Mouse (Mus musculus) MEL (cell line): ENCODE results near the gene Pdcd6ip. TPM values are rescaled to one million over a fixed set of nuclear protein-coding genes. Genes with fewer than 3 reads are reported as not detected.

ENCODE experiments used
- DNase-seq: peaks from one replicate; pipeline ENCODE4 v3.0.0; 2011; ENCODE audit warnings: low read depth, low spot score
- H3K27ac ChIP-seq: 2 replicates; pipeline ENCODE4 v1.5.1; 2012; ENCODE audit warnings: low read depth, mild to moderate bottlenecking, control low read depth, low read length, moderate library complexity; ENCODE audit not compliant: control insufficient read depth
- H3K27me3 ChIP-seq, 2 experiments: fragments of 150-350 bp in 1 of 2; sonication (generic) in 1 of 2; 2 replicates each; pipeline ENCODE4 v1.6.1; 2012; ENCODE audit warnings: low read length in 2 of 2, mild to moderate bottlenecking in 2 of 2, improper control_type of control experiment in 1 of 2, moderate library complexity in 1 of 2; ENCODE audit not compliant: insufficient read depth in 2 of 2, control insufficient read depth in 1 of 2
- H3K36me3 ChIP-seq, 2 experiments: 2 replicates each; pipeline ENCODE4 v1.6.1; 2012 to 2014; ENCODE audit warnings: low read length in 2 of 2, improper control_type of control experiment in 1 of 2, inconsistent platforms in 1 of 2, mild to moderate bottlenecking in 1 of 2; ENCODE audit not compliant: insufficient read depth in 2 of 2, control insufficient read depth in 1 of 2
- H3K4me1 ChIP-seq, 2 experiments: fragments of 150-350 bp in 1 of 2; sonication (generic) in 1 of 2; 2 replicates each; pipeline ENCODE4 v1.6.1; 2012; ENCODE audit warnings: low read length in 2 of 2, improper control_type of control experiment in 1 of 2, mild to moderate bottlenecking in 1 of 2; ENCODE audit not compliant: insufficient read depth in 2 of 2, control insufficient read depth in 1 of 2
- H3K4me3 ChIP-seq, 2 experiments: fragments of 150-350 bp in 1 of 2; sonication (generic) in 1 of 2; 2 replicates each; pipeline ENCODE4 v1.5.1; 2012; ENCODE audit warnings: low read depth in 2 of 2, low read length in 2 of 2, mild to moderate bottlenecking in 2 of 2, moderate library complexity in 2 of 2, control low read depth in 1 of 2, improper control_type of control experiment in 1 of 2; ENCODE audit not compliant: control insufficient read depth in 1 of 2, insufficient read depth in 1 of 2
- H3K79me2 ChIP-seq: 2 replicates; pipeline ENCODE4 v1.6.1; 2012; ENCODE audit warnings: mild to moderate bottlenecking, low read length, moderate library complexity; ENCODE audit not compliant: control insufficient read depth, poor library complexity, insufficient read depth
- H3K9ac ChIP-seq: 2 replicates; pipeline ENCODE4 v1.6.1; 2012; ENCODE audit warnings: low read depth, mild to moderate bottlenecking, control low read depth, low read length, moderate library complexity; ENCODE audit not compliant: control insufficient read depth, poor library complexity, severe bottlenecking
- H3K9me3 ChIP-seq: fragments of 150-350 bp; sonication (generic); replicated peaks from 2 replicates; pipeline ENCODE4 v1.6.1; 2012; ENCODE audit warnings: mild to moderate bottlenecking, low read length, improper control_type of control experiment, moderate library complexity; ENCODE audit not compliant: insufficient read depth
- CHD1 ChIP-seq: IDR thresholded peaks from 2 replicates; pipeline ENCODE4 v1.6.1; 2012; ENCODE audit warnings: low read depth, mild to moderate bottlenecking, inconsistent platforms, low read length, improper control_type of control experiment
- CHD2 ChIP-seq: IDR thresholded peaks from 2 replicates; pipeline ENCODE4 v1.6.1; 2011; ENCODE audit warnings: low read length, improper control_type of control experiment
- E2F4 ChIP-seq: IDR thresholded peaks from 2 replicates; pipeline ENCODE4 v1.6.1; 2011; ENCODE audit warnings: low read depth, low read length, improper control_type of control experiment, borderline replicate concordance
- EP300 ChIP-seq, 2 experiments: IDR thresholded peaks; 2 replicates each; pipeline ENCODE4 v1.6.1; 2011; ENCODE audit warnings: improper control_type of control experiment in 2 of 2, low read length in 2 of 2, low read depth in 1 of 2, mild to moderate bottlenecking in 1 of 2
- ETS1 ChIP-seq: IDR thresholded peaks from 2 replicates; pipeline ENCODE4 v1.6.1; 2012; ENCODE audit warnings: low read depth, mild to moderate bottlenecking, inconsistent platforms, low read length, improper control_type of control experiment, moderate library complexity
- GABPA ChIP-seq: IDR thresholded peaks from 2 replicates; pipeline ENCODE4 v1.6.1; 2012; ENCODE audit warnings: low read depth, mild to moderate bottlenecking, inconsistent platforms, low read length, improper control_type of control experiment, moderate library complexity
- GATA1 ChIP-seq: IDR thresholded peaks from 2 replicates; pipeline ENCODE4 v1.6.1; 2011; ENCODE audit warnings: low read depth, low read length, improper control_type of control experiment
- JUND ChIP-seq: IDR thresholded peaks from 2 replicates; pipeline ENCODE4 v1.6.1; 2011; ENCODE audit warnings: low read depth, mild to moderate bottlenecking, improper control_type of control experiment, low read length
- MAFK ChIP-seq: IDR thresholded peaks from 2 replicates; pipeline ENCODE4 v1.6.1; 2011; ENCODE audit warnings: low read depth, mild to moderate bottlenecking, low read length, improper control_type of control experiment, borderline replicate concordance
- MXI1 ChIP-seq: IDR thresholded peaks from 2 replicates; pipeline ENCODE4 v1.6.1; 2011; ENCODE audit warnings: mild to moderate bottlenecking, low read depth, low read length, improper control_type of control experiment
- NRF1 ChIP-seq: IDR thresholded peaks from 2 replicates; pipeline ENCODE4 v1.6.1; 2014; ENCODE audit warnings: low read depth, mild to moderate bottlenecking, inconsistent platforms, low read length, improper control_type of control experiment, moderate library complexity; ENCODE audit not compliant: poor library complexity, insufficient read depth, severe bottlenecking
- POLR2A ChIP-seq, 2 experiments: IDR thresholded peaks; 2 replicates each; pipeline ENCODE4 v1.6.1; 2011 to 2012; ENCODE audit warnings: low read length in 2 of 2, mild to moderate bottlenecking in 2 of 2, control low read depth in 1 of 2, improper control_type of control experiment in 1 of 2, low read depth in 1 of 2, moderate library complexity in 1 of 2; ENCODE audit not compliant: control insufficient read depth in 1 of 2, insufficient read depth in 1 of 2, poor library complexity in 1 of 2
- POLR2AphosphoS2 ChIP-seq: IDR thresholded peaks from 2 replicates; pipeline ENCODE4 v1.6.1; 2011; ENCODE audit warnings: low read length, improper control_type of control experiment
- RAD21 ChIP-seq: IDR thresholded peaks from 2 replicates; pipeline ENCODE4 v1.6.1; 2011; ENCODE audit warnings: mild to moderate bottlenecking, low read depth, low read length, improper control_type of control experiment
- RCOR1 ChIP-seq: IDR thresholded peaks from 2 replicates; pipeline ENCODE4 v1.6.1; 2012; ENCODE audit warnings: low read depth, mild to moderate bottlenecking, inconsistent platforms, low read length, improper control_type of control experiment
- TAL1 ChIP-seq: IDR thresholded peaks from 2 replicates; pipeline ENCODE4 v1.6.1; 2012; ENCODE audit warnings: mild to moderate bottlenecking, inconsistent platforms, low read length, moderate library complexity, mixed read lengths
- TCF12 ChIP-seq: IDR thresholded peaks from 2 replicates; pipeline ENCODE4 v1.6.1; 2014; ENCODE audit warnings: low read depth, mild to moderate bottlenecking, inconsistent platforms, low read length, improper control_type of control experiment, moderate library complexity
- UBTF ChIP-seq: IDR thresholded peaks from 2 replicates; pipeline ENCODE4 v1.6.1; 2012; ENCODE audit warnings: low read depth, mild to moderate bottlenecking, inconsistent platforms, low read length, improper control_type of control experiment, moderate library complexity, borderline replicate concordance; ENCODE audit not compliant: insufficient read depth
- USF2 ChIP-seq, 2 experiments: IDR thresholded peaks; 2 replicates each; pipeline ENCODE4 v1.6.1; 2011 to 2012; ENCODE audit warnings: improper control_type of control experiment in 2 of 2, low read length in 2 of 2, borderline replicate concordance in 1 of 2, inconsistent platforms in 1 of 2, low read depth in 1 of 2, mild to moderate bottlenecking in 1 of 2; ENCODE audit not compliant: insufficient read depth in 1 of 2
- ZKSCAN1 ChIP-seq: IDR thresholded peaks from 2 replicates; pipeline ENCODE4 v1.6.1; 2012; ENCODE audit warnings: low read depth, mild to moderate bottlenecking, inconsistent platforms, low read length, improper control_type of control experiment, moderate library complexity
- ZMIZ1 ChIP-seq: IDR thresholded peaks from 2 replicates; pipeline ENCODE4 v1.6.1; 2012; ENCODE audit warnings: low read depth, mild to moderate bottlenecking, inconsistent platforms, low read length, improper control_type of control experiment, moderate library complexity
- ZNF384 ChIP-seq: IDR thresholded peaks from 2 replicates; pipeline ENCODE4 v1.6.1; 2012; ENCODE audit warnings: low read depth, mild to moderate bottlenecking, inconsistent platforms, low read length, improper control_type of control experiment
- polyA plus RNA-seq, 2 experiments: library from polyadenylated mRNA; stranded (reverse) in 1 of 2; unstranded in 1 of 2; fragments of >175 nt in 1 of 2; fragments of >200 nt in 1 of 2; gene quantifications; 2 replicates each; pipeline versions ENCODE4 v1.2.1 to v1.2.4; 2012; ENCODE audit warnings: low replicate concordance in 2 of 2, low read depth in 1 of 2; ENCODE audit not compliant: insufficient read length in 2 of 2, insufficient read depth in 1 of 2, missing spikeins in 1 of 2
- total RNA-seq: library from RNA; depleted of rRNA; stranded (reverse); fragments of 300-350 nt; gene quantifications from 2 replicates; pipeline ENCODE4 v1.2.3, GENCODE M21; 2012

The Pdcd6ip gene
- total and polyA plus RNA-seq, 3 experiments, result 21.1 to 71.2 (median 60.1) TPM

GRCm38 (mm10) chr9:113706108-113706507 lies 2.0 kb downstream of the Pdcd6ip start:
- peak; percentile 9 for DNase-seq
- no peaks in the 10 kb centered on the region for H3K27me3 ChIP-seq
- peaks cover 2 to 23% of the 10 kb centered on the region in 2 experiments; a peak in 3 of 4 replicates for H3K36me3 ChIP-seq
- H3K4me3 ChIP-seq, result peak overlapping the region; percentile 78 to 94; a peak in 2 of 4 replicates
- no peak overlapping the region for H3K27ac ChIP-seq
- TF ChIP-seq POLR2A (IDR thresholded peaks at IDR 0.05; ENCODE audit: control insufficient read depth in 1 of 2, insufficient read depth in 1 of 2, low read depth in 1 of 2, low read length in 2 of 2, poor library complexity in 1 of 2) (no peak), RAD21 (no peak), TAL1 (no peak), E2F4 (no peak), ZKSCAN1 (no peak), UBTF (no peak), GABPA (no peak), POLR2AphosphoS2 (no peak), ZMIZ1 (no peak), TCF12 (no peak), EP300 (IDR thresholded peaks at IDR 0.05; ENCODE audit: low read depth in 1 of 2, low read length in 2 of 2) (no peak), JUND (no peak), NRF1 (no peak), CHD2 (no peak), MXI1 (no peak), ZNF384 (no peak), ETS1 (no peak)
- TF ChIP-seq, all 39 proteins: peak for 0
- no peak overlapping the region for H3K9ac ChIP-seq
- peaks cover 63% of the 10 kb centered on the region for H3K79me2 ChIP-seq
- peaks cover 14 to 23% of the 10 kb centered on the region in 2 experiments for H3K4me1 ChIP-seq
- H3K9me3 ChIP-seq, result no peaks in the 10 kb centered on the region

DNA sequence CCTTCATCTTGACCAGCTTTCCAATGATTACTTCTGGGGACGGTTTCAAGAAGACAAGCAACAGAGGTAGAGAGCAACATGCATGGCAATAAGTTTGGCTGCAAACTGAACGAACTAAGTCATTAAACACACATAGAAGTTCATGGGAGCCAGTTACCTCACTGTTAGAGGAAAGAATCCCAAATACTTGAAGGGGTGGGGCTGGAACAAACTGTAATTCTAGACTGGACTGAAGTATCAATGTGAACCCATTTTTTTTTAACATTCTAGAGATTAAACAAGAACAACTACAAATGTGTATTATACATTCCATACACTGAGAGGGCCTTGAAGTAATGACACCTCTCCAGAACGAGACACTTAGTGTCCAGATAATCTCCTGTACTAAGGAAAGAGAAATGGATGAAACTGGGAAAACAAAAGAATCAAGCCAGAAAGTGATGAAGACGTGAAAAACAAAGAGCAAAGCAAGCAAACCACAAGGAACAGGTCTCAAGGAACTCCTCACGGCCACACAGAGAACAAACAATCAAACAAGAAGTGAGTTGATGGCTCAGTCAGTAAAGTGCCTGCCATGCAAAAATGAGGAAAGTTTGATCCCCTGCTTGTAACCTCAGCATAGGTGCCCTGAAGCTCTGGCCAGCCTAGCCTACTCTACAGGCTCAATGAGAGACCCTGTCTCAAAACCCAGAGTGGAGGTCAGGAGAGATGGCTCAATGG lies 6.5 kb downstream of the Pdcd6ip start:
- Histone ChIP-seq H3K9me3 (no peaks in the 10 kb centered on the region), H3K27ac (no peak overlapping the region), H3K4me1 (peaks cover 8 to 16% of the 10 kb centered on the region in 2 experiments), H3K4me3 (no peak overlapping the region), H3K9ac (no peak overlapping the region), H3K36me3 (peaks cover 10 to 15% of the 10 kb centered on the region in 2 experiments), H3K79me2 (peaks cover 49% of the 10 kb centered on the region), H3K27me3 (no peaks in the 10 kb centered on the region)
- no peak for DNase-seq
- TF ChIP-seq CHD1, result no peak
- no peak for TF ChIP-seq MAFK
- TF ChIP-seq EP300 (IDR thresholded peaks at IDR 0.05; ENCODE audit: low read depth in 1 of 2, low read length in 2 of 2), result no peak
- TF ChIP-seq TCF12, result no peak
- TF ChIP-seq POLR2AphosphoS2, result no peak
- no peak for TF ChIP-seq RCOR1
- no peak for TF ChIP-seq TAL1
- no peak for TF ChIP-seq USF2 (IDR thresholded peaks at IDR 0.05; ENCODE audit: borderline replicate concordance in 1 of 2, insufficient read depth in 1 of 2, low read depth in 1 of 2, low read length in 2 of 2)
- TF ChIP-seq GATA1, result no peak
